Mouse (Mus musculus): ENCODE data around the gene Grid2. TPM values are rescaled to one million over a fixed set of nuclear protein-coding genes. Genes with fewer than 3 reads are reported as not detected.

The Grid2 gene
- polyA plus RNA-seq, 1 experiment from 2014 or later = 0.40 TPM

DNA sequence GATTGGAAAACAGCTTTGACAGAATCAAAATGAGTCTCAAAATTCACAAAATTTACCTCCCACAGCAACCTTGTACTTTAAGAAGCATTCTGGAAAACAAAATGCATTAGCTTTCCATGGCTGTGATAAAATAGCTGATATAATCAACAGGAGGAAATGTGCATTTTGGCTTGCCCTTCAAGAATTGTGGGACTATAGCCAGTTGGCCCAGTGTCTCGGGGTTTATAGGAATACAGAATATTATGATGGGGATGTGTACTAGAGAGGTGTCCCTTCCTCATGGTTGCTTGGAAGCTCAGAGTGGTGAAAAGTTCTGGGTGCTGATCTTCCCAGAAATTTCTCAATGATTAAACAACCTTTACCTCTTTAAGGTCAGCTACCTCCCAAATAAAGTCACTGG lies 995.4 kb downstream of the Grid2 start:
- no peak for TF ChIP-seq CTCF (IDR thresholded peaks at IDR 0.05; ENCODE audit: low read depth)
- no peak overlapping the region for H3K9ac ChIP-seq (ENCODE audit: low read depth, low read length)
- H3K4me1 ChIP-seq (replicated peaks; ENCODE audit: control insufficient read depth, insufficient read depth, low read length) = no peaks in the 10 kb centered on the region
- WGBS = 83% methylated on average over 1 of the region's 1 CpGs
- no peak overlapping the region for H3K4me2 ChIP-seq (replicated peaks; ENCODE audit: low read depth)
- H3K36me3 ChIP-seq (ENCODE audit: control insufficient read depth, insufficient read depth) = no peaks in the 10 kb centered on the region
- no peaks in the 10 kb centered on the region for H3K27me3 ChIP-seq (replicated peaks; ENCODE audit: control insufficient read depth, insufficient read depth, low read length)
- no peak for ATAC-seq
- no peak overlapping the region for H3K4me3 ChIP-seq (ENCODE audit: low read depth, low read length)
- H3K9me3 ChIP-seq (ENCODE audit: control insufficient read depth) = no peaks in the 10 kb centered on the region
- H3K27ac ChIP-seq (ENCODE audit: low read depth, low read length) = no peak overlapping the region

DNA sequence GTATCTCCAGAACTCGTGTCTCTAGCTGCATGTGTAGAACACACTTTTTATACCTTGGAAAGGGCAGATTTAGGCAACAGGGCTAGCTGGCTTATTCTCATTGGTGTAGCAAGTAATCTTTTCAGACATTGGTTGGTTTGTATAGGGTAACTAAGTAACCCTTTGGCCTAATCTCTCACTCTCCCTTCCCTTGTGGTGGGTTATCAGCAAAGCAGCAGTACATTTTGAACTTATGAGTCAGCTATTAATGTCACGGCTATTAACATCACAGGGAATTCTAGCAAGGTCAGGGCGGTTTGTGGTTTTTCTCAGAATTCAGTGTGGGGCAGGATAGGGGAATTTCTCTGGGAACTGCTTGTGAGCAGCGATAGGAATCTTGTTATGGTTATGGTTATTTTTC lies 1007.8 kb downstream of the Grid2 start:
- WGBS = 78% methylated on average over 4 of the region's 4 CpGs
- no peak overlapping the region for H3K9ac ChIP-seq (ENCODE audit: low read depth, low read length)
- H3K4me2 ChIP-seq (replicated peaks; ENCODE audit: low read depth) = no peak overlapping the region
- ATAC-seq = no peak
- H3K27ac ChIP-seq (ENCODE audit: low read depth, low read length) = no peak overlapping the region
- H3K4me3 ChIP-seq (ENCODE audit: low read depth, low read length) = no peak overlapping the region
- H3K9me3 ChIP-seq (ENCODE audit: control insufficient read depth) = no peaks in the 10 kb centered on the region
- no peaks in the 10 kb centered on the region for H3K4me1 ChIP-seq (replicated peaks; ENCODE audit: control insufficient read depth, insufficient read depth, low read length)
- H3K36me3 ChIP-seq (ENCODE audit: control insufficient read depth, insufficient read depth) = no peaks in the 10 kb centered on the region
- no peak for TF ChIP-seq CTCF (IDR thresholded peaks at IDR 0.05; ENCODE audit: low read depth)
- H3K27me3 ChIP-seq (replicated peaks; ENCODE audit: control insufficient read depth, insufficient read depth, low read length) = no peaks in the 10 kb centered on the region

DNA sequence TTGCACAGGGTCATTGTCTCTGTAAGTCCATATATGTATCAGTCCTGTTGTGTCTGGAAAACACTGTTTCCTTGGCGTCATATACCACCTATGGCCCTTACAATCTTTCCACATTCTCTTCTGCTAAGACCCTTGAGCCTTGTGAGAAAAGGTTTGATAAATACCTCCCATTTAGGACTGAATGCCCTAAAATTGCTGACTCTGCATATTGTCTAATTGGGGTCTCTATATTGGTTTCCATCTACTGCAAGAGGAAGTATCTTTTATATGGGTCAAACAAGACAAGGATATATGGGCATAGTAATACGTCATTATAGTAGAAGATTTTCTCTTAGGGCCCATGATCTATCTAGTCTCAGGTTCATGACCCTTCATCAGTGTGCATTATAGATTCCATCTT lies 1008.5 kb downstream of the Grid2 start:
- Histone ChIP-seq H3K4me2 (replicated peaks; ENCODE audit: low read depth) (no peak overlapping the region), H3K27ac (ENCODE audit: low read depth, low read length) (no peak overlapping the region), H3K9me3 (ENCODE audit: control insufficient read depth) (no peaks in the 10 kb centered on the region), H3K9ac (ENCODE audit: low read depth, low read length) (no peak overlapping the region), H3K4me3 (ENCODE audit: low read depth, low read length) (no peak overlapping the region), H3K4me1 (replicated peaks; ENCODE audit: control insufficient read depth, insufficient read depth, low read length) (no peaks in the 10 kb centered on the region), H3K36me3 (ENCODE audit: control insufficient read depth, insufficient read depth) (no peaks in the 10 kb centered on the region), H3K27me3 (replicated peaks; ENCODE audit: control insufficient read depth, insufficient read depth, low read length) (no peaks in the 10 kb centered on the region)
- TF ChIP-seq CTCF (IDR thresholded peaks at IDR 0.05; ENCODE audit: low read depth) = no peak
- 92% methylated on average over 2 of the region's 2 CpGs for WGBS
- ATAC-seq = no peak

DNA sequence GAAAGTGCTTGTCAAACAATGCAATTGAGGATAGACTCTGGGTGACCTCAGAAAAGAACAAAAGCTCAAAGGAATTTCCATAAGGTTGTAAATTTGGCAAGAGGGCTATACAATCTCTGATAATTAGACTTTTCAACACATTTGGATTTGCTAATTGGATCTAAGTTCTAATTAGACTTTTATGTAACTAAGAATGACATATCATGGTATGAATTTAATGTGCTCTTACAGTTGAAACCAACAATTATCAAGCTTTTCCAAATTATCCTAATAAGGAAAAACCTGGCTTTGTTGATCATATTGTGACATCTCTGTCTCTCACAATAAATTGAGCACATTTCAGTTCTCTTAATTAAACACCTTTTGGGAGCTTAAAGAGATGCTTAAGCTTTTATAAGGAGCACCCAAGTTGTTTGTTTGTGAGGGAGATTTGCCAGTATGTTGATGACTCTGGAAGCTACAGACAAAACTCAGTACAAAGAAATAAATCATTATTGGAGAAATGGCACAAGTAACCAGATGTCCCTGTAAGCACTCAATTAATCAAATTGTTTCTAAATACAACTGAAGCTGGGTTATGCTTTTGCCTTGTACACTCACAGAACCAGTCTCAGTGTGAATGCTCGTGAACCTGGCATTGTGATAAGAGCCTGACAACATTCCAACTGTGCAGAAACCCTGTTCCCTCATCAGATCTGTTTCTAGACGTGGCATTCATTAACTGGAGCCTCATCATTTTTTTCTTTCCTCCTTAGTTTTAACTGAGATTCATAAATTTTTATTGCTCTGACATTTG lies 1018.8 kb downstream of the Grid2 start:
- TF ChIP-seq CTCF (IDR thresholded peaks at IDR 0.05; ENCODE audit: low read depth) = no peak
- H3K4me2 ChIP-seq (replicated peaks; ENCODE audit: low read depth) = no peak overlapping the region
- H3K4me3 ChIP-seq (ENCODE audit: low read depth, low read length) = no peak overlapping the region
- H3K4me1 ChIP-seq (replicated peaks; ENCODE audit: control insufficient read depth, insufficient read depth, low read length) = no peaks in the 10 kb centered on the region
- WGBS = 24% methylated on average over 2 of the region's 2 CpGs
- H3K27me3 ChIP-seq (replicated peaks; ENCODE audit: control insufficient read depth, insufficient read depth, low read length) = no peaks in the 10 kb centered on the region
- no peak for ATAC-seq
- no peak overlapping the region for H3K27ac ChIP-seq (ENCODE audit: low read depth, low read length)
- no peaks in the 10 kb centered on the region for H3K9me3 ChIP-seq (ENCODE audit: control insufficient read depth)
- H3K9ac ChIP-seq (ENCODE audit: low read depth, low read length) = no peak overlapping the region
- no peaks in the 10 kb centered on the region for H3K36me3 ChIP-seq (ENCODE audit: control insufficient read depth, insufficient read depth)

DNA sequence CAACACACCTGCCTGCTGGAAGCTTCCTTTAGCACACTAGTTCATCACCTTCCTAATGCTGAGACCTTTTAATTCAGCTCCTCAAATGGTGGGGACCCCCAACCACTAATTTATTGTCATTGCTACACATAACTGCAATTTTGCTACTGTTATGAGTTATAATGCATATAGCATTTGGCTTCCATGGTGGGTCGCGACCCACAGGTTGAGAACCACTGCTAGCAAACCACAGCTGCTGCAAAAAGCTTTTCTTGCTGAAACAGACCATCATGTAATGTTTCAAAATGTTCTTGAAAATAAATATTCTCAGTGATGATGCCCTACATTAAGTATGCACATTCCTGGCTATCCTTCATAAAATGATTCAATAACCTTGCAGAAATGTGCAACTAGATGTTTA lies 1024.3 kb downstream of the Grid2 start:
- Histone ChIP-seq H3K27ac (ENCODE audit: low read depth, low read length) (no peak overlapping the region), H3K4me1 (replicated peaks; ENCODE audit: control insufficient read depth, insufficient read depth, low read length) (no peaks in the 10 kb centered on the region), H3K36me3 (ENCODE audit: control insufficient read depth, insufficient read depth) (no peaks in the 10 kb centered on the region), H3K9me3 (ENCODE audit: control insufficient read depth) (no peaks in the 10 kb centered on the region), H3K9ac (ENCODE audit: low read depth, low read length) (no peak overlapping the region), H3K4me3 (ENCODE audit: low read depth, low read length) (no peak overlapping the region), H3K4me2 (replicated peaks; ENCODE audit: low read depth) (no peak overlapping the region), H3K27me3 (replicated peaks; ENCODE audit: control insufficient read depth, insufficient read depth, low read length) (no peaks in the 10 kb centered on the region)
- TF ChIP-seq CTCF (IDR thresholded peaks at IDR 0.05; ENCODE audit: low read depth) = no peak
- 86% methylated on average over 2 of the region's 2 CpGs for WGBS
- no peak for ATAC-seq

DNA sequence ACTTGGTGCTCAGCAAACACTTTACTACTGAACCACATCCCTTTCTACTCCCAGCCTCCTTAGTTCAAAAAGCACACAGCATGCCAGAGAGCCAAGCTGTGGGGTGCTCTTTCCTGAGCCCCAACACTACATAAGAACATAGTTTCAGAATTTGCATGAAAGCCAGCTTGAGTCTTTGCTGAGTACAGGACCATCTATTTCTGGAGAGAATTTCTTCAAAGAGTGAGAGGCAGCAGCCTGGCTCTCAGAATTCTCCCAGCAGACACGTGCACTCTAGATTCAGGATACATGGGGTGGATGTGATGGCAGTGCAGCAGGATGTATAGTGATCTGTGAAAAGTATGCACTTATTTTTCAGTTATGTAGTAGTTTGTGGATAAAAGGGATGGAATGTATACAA lies 1038.1 kb downstream of the Grid2 start:
- no peak overlapping the region for H3K27ac ChIP-seq (ENCODE audit: low read depth, low read length)
- H3K4me2 ChIP-seq (replicated peaks; ENCODE audit: low read depth) = no peak overlapping the region
- H3K36me3 ChIP-seq (ENCODE audit: control insufficient read depth, insufficient read depth) = no peaks in the 10 kb centered on the region
- no peaks in the 10 kb centered on the region for H3K9me3 ChIP-seq (ENCODE audit: control insufficient read depth)
- H3K9ac ChIP-seq (ENCODE audit: low read depth, low read length) = no peak overlapping the region
- TF ChIP-seq CTCF (IDR thresholded peaks at IDR 0.05; ENCODE audit: low read depth) = no peak
- H3K4me3 ChIP-seq (ENCODE audit: low read depth, low read length) = no peak overlapping the region
- no peaks in the 10 kb centered on the region for H3K27me3 ChIP-seq (replicated peaks; ENCODE audit: control insufficient read depth, insufficient read depth, low read length)
- 74% methylated on average over 1 of the region's 1 CpGs for WGBS
- no peaks in the 10 kb centered on the region for H3K4me1 ChIP-seq (replicated peaks; ENCODE audit: control insufficient read depth, insufficient read depth, low read length)
- ATAC-seq = no peak
